Mouse (Mus musculus): ENCODE results near the gene Wnk2. TPM values are rescaled to one million over a fixed set of nuclear protein-coding genes. Genes with fewer than 3 reads are reported as not detected.

Wnk2 gene
- total and polyA plus RNA-seq, 3 experiments, result 0.04 TPM; not detected in 2

DNA sequence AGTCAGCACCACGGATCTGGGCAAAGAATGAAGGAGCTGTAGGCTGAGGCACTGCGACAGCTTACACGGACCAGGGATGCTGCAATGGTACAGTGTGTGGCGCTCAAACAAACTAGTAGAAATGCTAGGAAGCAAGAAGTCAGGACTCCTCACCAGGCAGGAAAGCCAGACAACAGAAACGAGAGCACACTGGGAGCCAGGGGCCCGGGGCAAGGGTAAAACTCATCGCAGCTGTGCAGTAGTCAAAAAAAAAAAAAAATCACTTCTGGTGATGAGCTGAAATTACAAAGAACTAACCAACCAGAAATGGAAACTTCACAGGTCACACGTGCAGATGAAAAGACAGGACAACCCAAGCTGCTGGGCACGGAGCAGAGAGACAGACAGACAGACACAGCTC is 55.2 kb downstream of the Wnk2 start:
- no peak for DNase-seq (ENCODE audit: low read depth, low spot score)
- Histone ChIP-seq H3K79me2 (ENCODE audit: control insufficient read depth, insufficient read depth, low read length, poor library complexity) (no peaks in the 10 kb centered on the region), H3K4me1 (ENCODE audit: control insufficient read depth in 1 of 2, insufficient read depth in 2 of 2, low read length in 2 of 2) (no peaks in the 10 kb centered on the region), H3K27ac (ENCODE audit: control insufficient read depth, low read depth, low read length) (no peak overlapping the region), H3K9me3 (replicated peaks; ENCODE audit: insufficient read depth, low read length) (no peaks in the 10 kb centered on the region), H3K9ac (ENCODE audit: control insufficient read depth, low read depth, low read length, poor library complexity, severe bottlenecking) (no peak overlapping the region), H3K36me3 (ENCODE audit: control insufficient read depth in 1 of 2, insufficient read depth in 2 of 2, low read length in 2 of 2) (no peaks in the 10 kb centered on the region), H3K4me3 (ENCODE audit: control insufficient read depth in 1 of 2, insufficient read depth in 1 of 2, low read depth in 2 of 2, low read length in 2 of 2) (no peak overlapping the region), H3K27me3 (ENCODE audit: control insufficient read depth in 1 of 2, insufficient read depth in 2 of 2, low read length in 2 of 2) (no peaks in the 10 kb centered on the region)
- TF ChIP-seq CHD1 (IDR thresholded peaks at IDR 0.05; ENCODE audit: low read depth, low read length), result no peak
- TF ChIP-seq MXI1 (IDR thresholded peaks at IDR 0.05; ENCODE audit: low read depth, low read length), result no peak
- no peak for TF ChIP-seq MAX (IDR thresholded peaks at IDR 0.05; ENCODE audit: low read length)
- no peak for TF ChIP-seq MAFK (IDR thresholded peaks at IDR 0.05; ENCODE audit: borderline replicate concordance, low read depth, low read length)
- TF ChIP-seq GABPA (IDR thresholded peaks at IDR 0.05; ENCODE audit: low read depth, low read length), result no peak
- TF ChIP-seq KAT2A (conservative IDR thresholded peaks at IDR 0.05; ENCODE audit: low read depth, low read length), result no peak

DNA sequence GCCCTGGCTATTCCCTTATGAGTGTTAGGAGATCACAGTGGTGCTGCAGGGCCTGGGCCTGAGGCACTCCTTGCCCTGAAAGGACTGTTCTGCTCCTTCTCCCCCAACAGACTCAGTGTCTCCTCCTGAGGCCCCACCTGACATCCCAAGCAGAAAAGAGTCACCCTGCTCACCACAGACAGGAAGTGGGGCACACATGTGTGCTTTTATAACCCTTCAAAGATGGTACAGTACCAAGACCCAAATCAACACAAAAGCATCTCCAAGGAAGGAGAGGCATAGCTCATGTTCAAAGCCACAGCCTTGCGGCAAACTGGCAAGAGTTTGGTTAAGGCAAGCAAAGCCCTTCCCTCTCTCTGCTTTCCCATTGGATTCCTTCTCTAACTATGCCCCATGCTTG is 57.6 kb downstream of the Wnk2 start:
- Histone ChIP-seq H3K4me3 (ENCODE audit: control insufficient read depth in 1 of 2, insufficient read depth in 1 of 2, low read depth in 2 of 2, low read length in 2 of 2) (no peak overlapping the region), H3K79me2 (ENCODE audit: control insufficient read depth, insufficient read depth, low read length, poor library complexity) (no peaks in the 10 kb centered on the region), H3K9me3 (replicated peaks; ENCODE audit: insufficient read depth, low read length) (no peaks in the 10 kb centered on the region), H3K27me3 (ENCODE audit: control insufficient read depth in 1 of 2, insufficient read depth in 2 of 2, low read length in 2 of 2) (no peaks in the 10 kb centered on the region), H3K36me3 (ENCODE audit: control insufficient read depth in 1 of 2, insufficient read depth in 2 of 2, low read length in 2 of 2) (no peaks in the 10 kb centered on the region), H3K27ac (ENCODE audit: control insufficient read depth, low read depth, low read length) (no peak overlapping the region), H3K4me1 (ENCODE audit: control insufficient read depth in 1 of 2, insufficient read depth in 2 of 2, low read length in 2 of 2) (no peaks in the 10 kb centered on the region), H3K9ac (ENCODE audit: control insufficient read depth, low read depth, low read length, poor library complexity, severe bottlenecking) (no peak overlapping the region)
- no peak for DNase-seq (ENCODE audit: low read depth, low spot score)
- TF ChIP-seq ETS1 (IDR thresholded peaks at IDR 0.05; ENCODE audit: low read depth, low read length) (no peak), BHLHE40 (IDR thresholded peaks at IDR 0.05; ENCODE audit: borderline replicate concordance, low read depth, low read length) (no peak), EP300 (IDR thresholded peaks at IDR 0.05; ENCODE audit: low read depth in 1 of 2, low read length in 2 of 2) (no peak), UBTF (IDR thresholded peaks at IDR 0.05; ENCODE audit: borderline replicate concordance, insufficient read depth, low read depth, low read length) (no peak)

DNA sequence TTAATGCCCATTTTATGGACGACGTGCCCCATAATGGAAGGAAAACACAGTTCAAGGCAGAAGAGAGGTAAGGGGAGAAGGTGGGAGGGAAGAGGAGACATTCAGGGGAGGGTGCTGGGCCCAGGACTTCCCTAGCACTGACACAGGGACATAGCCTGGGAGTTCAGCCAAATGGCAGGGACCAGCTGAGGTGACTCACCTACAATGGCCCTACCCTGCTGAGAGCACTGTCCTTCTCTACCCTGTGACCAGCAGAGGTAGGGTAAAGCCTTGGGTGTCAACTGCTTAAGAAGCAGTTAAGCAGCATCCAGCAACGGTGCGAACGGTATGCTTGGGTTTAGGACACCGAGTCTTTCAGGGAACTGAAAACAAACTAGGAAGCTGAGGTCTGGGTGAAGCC is 58.9 kb downstream of the Wnk2 start:
- Histone ChIP-seq H3K4me3 (ENCODE audit: control insufficient read depth in 1 of 2, insufficient read depth in 1 of 2, low read depth in 2 of 2, low read length in 2 of 2) (no peak overlapping the region), H3K79me2 (ENCODE audit: control insufficient read depth, insufficient read depth, low read length, poor library complexity) (no peaks in the 10 kb centered on the region), H3K27ac (ENCODE audit: control insufficient read depth, low read depth, low read length) (no peak overlapping the region), H3K27me3 (ENCODE audit: control insufficient read depth in 1 of 2, insufficient read depth in 2 of 2, low read length in 2 of 2) (no peaks in the 10 kb centered on the region), H3K4me1 (ENCODE audit: control insufficient read depth in 1 of 2, insufficient read depth in 2 of 2, low read length in 2 of 2) (no peaks in the 10 kb centered on the region), H3K9me3 (replicated peaks; ENCODE audit: insufficient read depth, low read length) (no peaks in the 10 kb centered on the region), H3K9ac (ENCODE audit: control insufficient read depth, low read depth, low read length, poor library complexity, severe bottlenecking) (no peak overlapping the region), H3K36me3 (ENCODE audit: control insufficient read depth in 1 of 2, insufficient read depth in 2 of 2, low read length in 2 of 2) (no peaks in the 10 kb centered on the region)
- no peak for DNase-seq (ENCODE audit: low read depth, low spot score)
- TF ChIP-seq POLR2A (IDR thresholded peaks at IDR 0.05; ENCODE audit: control insufficient read depth in 1 of 2, insufficient read depth in 1 of 2, low read depth in 1 of 2, low read length in 2 of 2, poor library complexity in 1 of 2), result no peak
- TF ChIP-seq KAT2A (conservative IDR thresholded peaks at IDR 0.05; ENCODE audit: low read depth, low read length), result no peak
